Mouse (Mus musculus): ENCODE data around the gene Lsr.

DNA sequence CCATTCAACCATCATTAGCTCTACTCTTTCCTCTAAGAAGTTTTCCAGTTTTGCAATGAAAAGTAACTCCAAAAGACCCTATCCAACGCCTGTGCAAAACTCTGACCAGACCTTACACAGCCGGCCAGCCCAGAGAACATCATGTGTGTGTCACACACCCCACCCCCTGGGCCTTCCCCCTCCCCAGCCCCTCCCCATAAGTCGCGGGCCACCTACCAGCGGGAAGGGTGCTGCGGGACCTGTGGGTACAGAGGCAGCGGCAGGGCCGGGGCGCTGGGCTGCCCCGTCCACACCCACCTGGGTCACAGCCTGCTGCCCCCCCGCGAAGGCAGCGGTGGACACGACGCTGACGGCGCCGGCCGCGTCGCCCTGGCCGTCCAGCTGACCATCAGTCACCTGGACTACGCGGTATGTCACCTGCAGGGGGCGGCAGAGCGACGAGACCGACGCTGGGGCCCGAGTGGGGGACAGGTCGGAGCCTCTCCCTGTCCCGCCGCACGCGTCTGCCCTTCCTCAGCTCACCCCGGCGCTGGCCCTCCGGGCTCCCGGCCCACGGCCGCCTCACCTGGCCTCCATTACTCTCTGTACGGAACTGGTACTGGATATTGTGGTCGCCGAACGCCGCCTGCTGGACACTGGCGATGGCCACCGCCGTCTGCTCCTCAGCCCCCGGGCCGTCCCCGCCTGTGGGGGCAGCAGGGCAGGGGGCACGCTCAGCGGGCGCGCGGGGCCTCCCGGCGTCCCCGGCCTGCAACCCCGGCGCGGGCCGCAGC lies 17.5 kb downstream of the Lsr start:
- peak; percentile 69 for TF ChIP-seq CTCF (IDR thresholded peaks at IDR 0.05; ENCODE audit: borderline replicate concordance, insufficient read depth, low read depth, low read length)
- peak; percentile 51; the same call in 1 of the 2 replicates for TF ChIP-seq POLR2A (IDR thresholded peaks at IDR 0.05; ENCODE audit: borderline replicate concordance, insufficient read depth, low read length)

All from cerebellum, adult 2 months (tissue).